Mouse (Mus musculus) E14TG2a.4 (cell line): Measurements from ENCODE around the gene Pef1.

Experiments
- H3K27me3 ChIP-seq: 2 replicates; pipeline ENCODE4 v1.6.1; 2014; ENCODE audit warnings: low read length, control low read depth; ENCODE audit not compliant: insufficient read depth
- H3K36me3 ChIP-seq: 2 replicates; pipeline ENCODE4 v1.6.1; 2014; ENCODE audit warnings: low read length, control low read depth; ENCODE audit not compliant: insufficient read depth
- H3K4me1 ChIP-seq: replicated peaks from 2 replicates; pipeline ENCODE4 v1.6.1; 2014; ENCODE audit warnings: low read depth, low read length, control low read depth
- H3K4me3 ChIP-seq: replicated peaks from 2 replicates; pipeline ENCODE4 v1.5.1; 2014; ENCODE audit warnings: mild to moderate bottlenecking, low read length
- H3K9me3 ChIP-seq: 2 replicates; pipeline ENCODE4 v1.6.1; 2014; ENCODE audit warnings: low read length, control low read depth
- CTCF ChIP-seq: conservative IDR thresholded peaks from 2 replicates; pipeline ENCODE4 v1.5.1; 2014; ENCODE audit warnings: low read length
- NANOG ChIP-seq: IDR thresholded peaks from 2 replicates; pipeline ENCODE4 v1.6.1; 2014; ENCODE audit warnings: borderline replicate concordance, low read length, mixed read lengths
- POU5F1 ChIP-seq: IDR thresholded peaks from 2 replicates; pipeline ENCODE4 v1.6.1; 2014; ENCODE audit warnings: low read length, borderline replicate concordance

The Pef1 gene

DNA sequence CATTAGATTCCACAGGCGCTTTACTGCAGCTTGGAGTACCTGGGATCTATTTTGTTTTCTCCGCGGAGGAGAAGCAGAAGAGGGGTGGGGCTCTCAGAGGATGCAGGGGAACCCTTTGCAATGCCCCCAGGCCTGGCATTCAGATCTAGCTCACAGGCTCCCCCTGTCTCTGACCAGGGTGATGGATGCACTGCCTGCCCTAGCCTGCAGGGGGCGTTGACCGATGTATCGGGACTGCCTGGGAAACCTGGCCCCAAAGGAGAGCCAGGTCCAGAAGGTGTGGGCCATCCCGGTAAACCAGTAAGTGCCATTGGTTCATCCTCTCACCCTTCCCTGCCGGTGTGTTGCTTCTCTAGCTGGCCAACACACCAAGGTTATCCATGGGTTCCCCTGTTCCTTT is 35.5 kb upstream of the Pef1 start:
- H3K4me1 ChIP-seq, result no peaks in the 10 kb centered on the region; the same call in 1 of the 2 replicates
- H3K36me3 ChIP-seq, result no peaks in the 10 kb centered on the region
- H3K9me3 ChIP-seq, result no peaks in the 10 kb centered on the region
- peaks cover 40% of the 10 kb centered on the region for H3K27me3 ChIP-seq
- TF ChIP-seq POU5F1 (no peak), CTCF (peak; percentile 77)
- no peak overlapping the region for H3K4me3 ChIP-seq

- H3K4me1 ChIP-seq, result peaks cover 4% of the 10 kb centered on the region
- no peaks in the 10 kb centered on the region for H3K36me3 ChIP-seq
- H3K9me3 ChIP-seq, result no peaks in the 10 kb centered on the region
- TF ChIP-seq POU5F1 (no peak), CTCF (no peak), NANOG (no peak)
- no peak overlapping the region for H3K4me3 ChIP-seq
- H3K27me3 ChIP-seq, result peaks cover 42% of the 10 kb centered on the region
Measured at GRCm38 (mm10) chr4:130070523-130070922, 31.8 kb upstream of the Pef1 start.

- peaks cover 11% of the 10 kb centered on the region for H3K4me1 ChIP-seq
- no peaks in the 10 kb centered on the region for H3K36me3 ChIP-seq
- H3K27me3 ChIP-seq, result peaks cover 46% of the 10 kb centered on the region
- H3K9me3 ChIP-seq, result no peaks in the 10 kb centered on the region
- no peak for TF ChIP-seq POU5F1
- TF ChIP-seq NANOG, result no peak
- no peak for TF ChIP-seq CTCF
- no peak overlapping the region for H3K4me3 ChIP-seq
Measured at GRCm38 (mm10) chr4:130071758-130072157, 30.6 kb upstream of the Pef1 start.

- Histone ChIP-seq H3K36me3 (no peaks in the 10 kb centered on the region), H3K9me3 (no peaks in the 10 kb centered on the region), H3K4me3 (no peak overlapping the region), H3K4me1 (peaks cover 13% of the 10 kb centered on the region), H3K27me3 (peaks cover 54% of the 10 kb centered on the region)
- TF ChIP-seq CTCF (no peak), NANOG (no peak), POU5F1 (no peak)
Measured at GRCm38 (mm10) chr4:130073367-130073766, 29.0 kb upstream of the Pef1 start.

DNA sequence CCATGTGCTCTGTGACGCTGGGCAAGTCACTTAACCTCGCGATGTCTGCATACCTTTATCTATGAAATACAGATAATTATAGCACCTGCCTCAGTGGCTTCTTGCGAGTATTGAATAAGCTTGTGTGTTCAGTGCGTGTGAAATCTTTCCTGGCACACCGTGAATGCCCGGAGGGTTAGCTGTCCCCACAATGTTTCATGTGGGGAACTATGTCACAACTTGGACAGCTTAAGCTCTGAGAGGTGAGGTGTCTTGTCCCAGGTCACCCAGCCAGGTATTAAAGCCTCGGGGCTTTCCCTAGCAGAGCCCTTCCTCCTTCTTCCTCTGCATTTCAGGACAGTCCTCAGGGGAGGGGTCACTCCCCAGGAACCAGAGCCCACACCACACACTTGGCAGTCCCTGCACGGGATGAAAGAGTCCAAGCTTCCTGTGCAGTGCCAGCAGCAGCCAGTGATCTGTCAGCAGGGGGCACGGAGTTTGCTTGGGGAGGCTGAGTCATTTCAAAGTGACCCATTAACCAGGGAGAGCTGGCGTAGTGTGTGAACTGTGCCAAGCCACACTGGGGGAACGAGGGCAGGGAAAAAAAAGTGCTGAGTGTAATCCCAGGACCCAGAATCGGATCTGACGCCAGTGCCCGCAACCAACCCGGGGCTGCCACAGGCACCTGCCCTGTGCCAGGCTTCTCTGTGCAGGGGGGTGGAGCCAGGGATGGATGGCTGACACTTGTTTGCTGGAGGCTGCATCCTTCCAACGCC is 27.4 kb upstream of the Pef1 start:
- peaks cover 20% of the 10 kb centered on the region for H3K4me1 ChIP-seq
- H3K4me3 ChIP-seq, result no peak overlapping the region
- peaks cover 65% of the 10 kb centered on the region for H3K27me3 ChIP-seq
- no peaks in the 10 kb centered on the region for H3K36me3 ChIP-seq
- TF ChIP-seq POU5F1 (no peak), NANOG (no peak), CTCF (no peak)
- no peaks in the 10 kb centered on the region for H3K9me3 ChIP-seq

DNA sequence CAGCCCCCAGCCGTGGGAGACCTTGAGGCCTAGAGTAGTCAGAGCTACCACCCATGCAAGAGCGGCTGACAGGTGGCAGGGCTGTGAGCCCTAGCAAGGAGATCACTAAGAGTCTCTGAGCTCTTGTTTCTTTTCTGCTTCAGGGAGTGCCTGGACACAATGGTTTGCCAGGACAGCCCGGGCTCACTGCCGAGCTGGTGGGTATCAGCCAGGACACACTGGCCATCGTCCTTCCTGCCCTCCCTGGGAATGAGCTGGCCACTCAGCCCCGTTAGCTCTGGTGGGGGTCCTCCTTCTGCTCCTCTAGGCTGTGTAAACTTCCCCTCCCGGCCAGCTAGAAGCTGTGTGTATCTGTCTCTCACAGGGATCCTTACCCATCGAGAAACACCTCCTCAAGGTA is 25.5 kb upstream of the Pef1 start:
- Histone ChIP-seq H3K27me3 (peaks cover 82% of the 10 kb centered on the region), H3K9me3 (no peaks in the 10 kb centered on the region), H3K4me3 (no peak overlapping the region), H3K4me1 (peaks cover 20% of the 10 kb centered on the region), H3K36me3 (no peaks in the 10 kb centered on the region)
- TF ChIP-seq POU5F1, result no peak
- TF ChIP-seq NANOG, result no peak
- no peak for TF ChIP-seq CTCF

DNA sequence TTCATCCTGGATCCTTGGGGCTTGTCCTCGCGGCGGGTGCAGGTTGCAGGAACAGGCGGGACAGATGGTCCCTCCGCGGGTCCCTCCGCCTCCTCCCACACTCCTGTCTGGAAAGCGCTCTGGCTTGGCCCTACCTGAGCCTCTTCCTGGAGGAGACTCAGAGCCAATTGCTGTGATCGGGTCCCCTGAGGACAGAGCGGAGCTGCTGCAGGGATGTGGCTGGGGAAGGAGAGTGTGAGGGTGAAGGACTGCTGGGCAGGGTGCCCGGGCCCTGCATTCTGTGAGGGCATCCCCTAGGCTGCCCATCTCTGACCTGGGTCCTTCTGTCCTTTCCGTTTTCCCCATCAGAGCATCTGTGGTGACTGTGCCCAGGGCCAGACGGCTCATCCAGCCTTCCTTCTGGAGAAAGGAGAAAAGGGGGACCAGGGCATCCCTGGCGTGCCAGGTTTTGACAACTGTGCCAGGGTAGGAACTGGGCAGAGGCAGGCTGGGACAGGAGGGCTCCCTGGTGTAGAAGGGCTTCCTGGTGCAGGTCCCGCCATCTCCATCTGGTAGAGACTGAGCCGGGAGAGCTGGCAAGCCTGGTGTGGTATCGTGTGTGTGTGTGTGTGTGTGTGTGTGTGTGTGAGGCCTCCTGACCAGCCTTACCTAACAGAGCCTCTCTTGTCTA is 23.4 kb upstream of the Pef1 start:
- H3K4me3 ChIP-seq, result peak overlapping the region; percentile 57
- no peaks in the 10 kb centered on the region for H3K9me3 ChIP-seq
- peaks cover 91% of the 10 kb centered on the region for H3K27me3 ChIP-seq
- TF ChIP-seq CTCF, result no peak
- no peak for TF ChIP-seq POU5F1
- TF ChIP-seq NANOG, result no peak
- peaks cover 31% of the 10 kb centered on the region for H3K4me1 ChIP-seq
- H3K36me3 ChIP-seq, result no peaks in the 10 kb centered on the region

DNA sequence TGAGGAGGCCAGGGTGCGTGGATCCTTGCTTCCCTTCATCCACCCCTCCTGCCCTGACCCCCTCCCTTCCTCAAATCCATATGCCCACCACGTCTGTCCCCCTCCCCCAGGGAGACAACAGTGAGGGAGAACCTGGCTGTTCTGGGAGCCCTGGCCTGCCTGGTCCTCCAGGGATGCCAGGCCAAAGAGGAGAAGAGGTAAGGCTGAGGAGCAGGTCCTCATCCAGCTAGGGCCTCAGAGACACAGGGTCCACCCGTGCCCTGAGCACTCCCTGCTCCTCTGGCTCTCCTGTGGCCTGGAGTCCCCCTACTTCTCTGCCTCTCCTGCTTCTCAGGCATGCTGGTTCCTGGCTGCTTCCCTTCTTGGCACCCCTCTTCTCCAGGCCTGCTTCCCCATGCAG is 22.8 kb upstream of the Pef1 start:
- no peak overlapping the region for H3K4me3 ChIP-seq
- no peaks in the 10 kb centered on the region for H3K36me3 ChIP-seq
- TF ChIP-seq POU5F1 (no peak), NANOG (no peak), CTCF (no peak)
- H3K27me3 ChIP-seq, result peaks cover 93% of the 10 kb centered on the region
- peaks cover 31% of the 10 kb centered on the region for H3K4me1 ChIP-seq
- H3K9me3 ChIP-seq, result no peaks in the 10 kb centered on the region

DNA sequence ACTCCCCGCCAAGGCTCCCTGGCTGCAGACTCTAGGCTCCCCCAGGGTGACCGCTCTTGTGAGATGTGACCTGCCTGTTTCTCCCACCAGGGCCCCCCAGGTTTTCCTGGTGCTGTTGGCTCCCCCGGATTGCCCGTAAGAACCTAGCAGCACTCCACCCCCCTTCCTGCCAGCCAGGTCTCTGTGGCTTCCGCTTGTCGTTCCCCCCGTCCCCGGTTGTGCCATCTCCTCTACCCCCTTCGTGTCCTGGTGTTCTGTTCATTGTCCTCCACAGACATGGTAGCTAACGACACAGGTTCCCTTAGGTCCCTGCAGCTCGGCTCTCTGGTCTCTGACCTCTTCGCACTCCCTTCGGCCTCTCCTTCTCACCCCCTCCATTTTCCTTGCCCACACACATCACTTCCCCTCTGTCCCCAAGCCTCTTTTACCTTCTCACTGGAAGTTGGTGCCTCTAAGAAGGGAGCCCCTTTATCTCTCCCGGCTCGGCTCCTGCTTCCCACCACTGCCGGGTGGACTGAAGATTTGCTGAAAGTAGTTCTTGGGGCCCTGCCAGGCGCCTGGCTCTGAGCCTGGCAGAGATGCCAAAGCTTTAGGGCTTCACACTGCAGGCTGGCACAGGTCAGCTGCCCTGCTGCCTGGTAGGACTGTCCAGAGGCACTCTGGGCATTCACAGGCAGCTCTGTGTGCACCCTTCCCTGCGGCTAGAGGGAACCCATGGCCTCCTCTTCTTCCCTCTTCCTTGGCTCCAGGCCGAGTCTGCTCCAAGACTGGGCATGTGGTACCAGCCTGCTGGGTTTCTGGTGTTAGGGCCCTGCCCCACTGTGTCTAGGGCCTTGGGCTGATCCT is 20.8 kb upstream of the Pef1 start:
- H3K36me3 ChIP-seq, result no peaks in the 10 kb centered on the region
- no peak overlapping the region for H3K4me3 ChIP-seq
- H3K4me1 ChIP-seq, result peaks cover 25% of the 10 kb centered on the region
- no peaks in the 10 kb centered on the region for H3K9me3 ChIP-seq
- peaks cover 93% of the 10 kb centered on the region for H3K27me3 ChIP-seq
- TF ChIP-seq POU5F1 (no peak), NANOG (no peak), CTCF (no peak)
